Mouse (Mus musculus) G1E (cell line): ENCODE results near the gene Gm49450.

Source experiments
- CTCF ChIP-seq: IDR thresholded peaks from 2 replicates; pipeline ENCODE4 v1.5.1; 2012; ENCODE audit warnings: low read depth, low read length, inconsistent platforms, mixed read lengths
- GATA1 ChIP-seq: IDR thresholded peaks from 2 replicates; pipeline ENCODE4 v1.6.1; 2012; ENCODE audit warnings: borderline replicate concordance, low read length, inconsistent platforms, mixed read lengths
- POLR2AphosphoS5 ChIP-seq: IDR thresholded peaks from 2 replicates; pipeline ENCODE4 v1.6.1; 2012; ENCODE audit warnings: low read depth, low read length, inconsistent platforms; ENCODE audit not compliant: insufficient replicate concordance
- TAL1 ChIP-seq: conservative IDR thresholded peaks from 2 replicates; pipeline ENCODE4 v1.6.1; 2012; ENCODE audit warnings: low read depth, low read length, inconsistent platforms, mixed read lengths

DNA sequence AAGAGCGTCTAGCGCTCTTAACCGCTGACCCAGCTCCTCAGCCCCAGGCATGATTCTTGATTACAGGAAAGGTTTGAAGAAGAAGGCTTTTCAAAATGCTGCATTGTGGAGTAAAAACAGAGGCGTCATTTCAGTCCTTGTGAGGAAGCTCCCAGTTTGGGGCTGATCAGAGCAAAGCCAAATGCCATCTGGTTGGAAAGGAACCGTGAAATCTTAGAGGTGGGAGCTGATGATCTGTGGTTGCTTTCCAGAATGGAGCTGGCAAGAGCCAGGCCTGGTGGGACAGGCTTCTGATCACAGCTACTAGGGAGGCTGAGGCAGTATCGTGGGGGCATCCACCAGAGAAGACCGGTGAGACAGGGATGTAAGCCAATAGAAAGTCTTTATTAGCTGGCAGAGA, 43.5 kb upstream of the Gm49450 start:
- TF ChIP-seq CTCF (no peak), GATA1 (no peak), TAL1 (no peak), POLR2AphosphoS5 (no peak)
